Mouse (Mus musculus): ENCODE data around the gene Reg3d. TPM values are rescaled to one million over a fixed set of nuclear protein-coding genes. Genes with fewer than 3 reads are reported as not detected.
"Not testable (repeated sequence)": the region's sequence is repeated elsewhere in the genome, so short reads cannot be mapped to it uniquely, and the experiment has no call there.

Gene Reg3d
- polyA plus RNA-seq (2012; rRNA removed): not detected in 2 replicates

DNA sequence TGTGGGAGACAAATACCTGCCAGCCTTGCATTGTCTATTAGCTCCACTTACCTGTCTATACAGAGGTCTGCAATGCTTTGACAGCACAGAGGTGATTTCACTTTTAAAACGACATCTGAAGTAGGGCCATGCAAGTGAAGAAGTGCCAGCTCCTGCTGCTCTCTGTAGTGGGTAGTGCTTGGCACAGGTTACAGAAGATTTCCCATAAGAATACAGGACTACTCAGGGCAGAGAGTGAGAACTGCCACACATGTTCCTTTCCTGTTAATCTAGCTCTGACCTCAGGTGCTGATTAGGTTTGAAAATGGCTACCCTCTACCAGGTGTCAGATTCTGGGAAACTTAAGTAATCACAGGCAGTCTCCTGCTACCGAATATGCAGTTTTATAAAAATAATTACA lies at the start of gene Reg3d:
Reg3d (minus strand) TSS at position 101 of the 400 bp plus-strand sequence.
- no peak for DNase-seq (ENCODE audit: low read depth)
- no peak for TF ChIP-seq POLR2A (IDR thresholded peaks at IDR 0.05; ENCODE audit: borderline replicate concordance, extremely low read depth, insufficient read depth, insufficient read length, poor library complexity, severe bottlenecking)
- no peak for TF ChIP-seq CTCF (IDR thresholded peaks at IDR 0.05; ENCODE audit: borderline replicate concordance, extremely low read depth, insufficient read depth, insufficient read length)

GRCm38 (mm10) chr6:78425497-78425896 lies 46.8 kb upstream of the Reg3d start:
- no peak for DNase-seq (ENCODE audit: low read depth)
- no peak for TF ChIP-seq CTCF (IDR thresholded peaks at IDR 0.05; ENCODE audit: borderline replicate concordance, extremely low read depth, insufficient read depth, insufficient read length)
- no peak for TF ChIP-seq POLR2A (IDR thresholded peaks at IDR 0.05; ENCODE audit: borderline replicate concordance, extremely low read depth, insufficient read depth, insufficient read length, poor library complexity, severe bottlenecking)

- DNase-seq (ENCODE audit: low read depth): not testable (repeated sequence)
Observed at GRCm38 (mm10) chr6:78422411-78422810, 43.7 kb upstream of the Reg3d start, which contains the start of gene Reg1. TSS of gene Reg1 (plus strand) at chr6:78422711.

- DNase-seq (ENCODE audit: low read depth): not testable (repeated sequence)
Observed at GRCm38 (mm10) chr6:78395323-78395722, 16.7 kb upstream of the Reg3d start, which contains the start of gene Reg2. TSS of gene Reg2 (plus strand) at chr6:78395623.

- TF ChIP-seq POLR2A (IDR thresholded peaks at IDR 0.05; ENCODE audit: borderline replicate concordance, extremely low read depth, insufficient read depth, insufficient read length, poor library complexity, severe bottlenecking) (no peak), CTCF (IDR thresholded peaks at IDR 0.05; ENCODE audit: borderline replicate concordance, extremely low read depth, insufficient read depth, insufficient read length) (no peak)
- peak; percentile 51 for DNase-seq (ENCODE audit: low read depth)
Observed at GRCm38 (mm10) chr6:78385609-78386008, 6.9 kb upstream of the Reg3d start.

- TF ChIP-seq POLR2A (IDR thresholded peaks at IDR 0.05; ENCODE audit: borderline replicate concordance, extremely low read depth, insufficient read depth, insufficient read length, poor library complexity, severe bottlenecking) (no peak), CTCF (IDR thresholded peaks at IDR 0.05; ENCODE audit: borderline replicate concordance, extremely low read depth, insufficient read depth, insufficient read length) (no peak)
- no peak for DNase-seq (ENCODE audit: low read depth)
Observed at GRCm38 (mm10) chr6:78380409-78380808, 1.7 kb upstream of the Reg3d start, which contains the start of gene Reg3a. TSS of gene Reg3a (plus strand) at chr6:78380709.

- TF ChIP-seq POLR2A (IDR thresholded peaks at IDR 0.05; ENCODE audit: borderline replicate concordance, extremely low read depth, insufficient read depth, insufficient read length, poor library complexity, severe bottlenecking): no peak
- TF ChIP-seq CTCF (IDR thresholded peaks at IDR 0.05; ENCODE audit: borderline replicate concordance, extremely low read depth, insufficient read depth, insufficient read length): no peak
- DNase-seq (ENCODE audit: low read depth): no peak
Observed at GRCm38 (mm10) chr6:78370357-78370756, 8.3 kb downstream of the Reg3d start, which contains the start of gene Reg3b. TSS of gene Reg3b (plus strand) at chr6:78370657.

- DNase-seq (ENCODE audit: low read depth): no peak
- TF ChIP-seq CTCF (IDR thresholded peaks at IDR 0.05; ENCODE audit: borderline replicate concordance, extremely low read depth, insufficient read depth, insufficient read length) (no peak), POLR2A (IDR thresholded peaks at IDR 0.05; ENCODE audit: borderline replicate concordance, extremely low read depth, insufficient read depth, insufficient read length, poor library complexity, severe bottlenecking) (no peak)
Observed at GRCm38 (mm10) chr6:78361971-78362563, 16.6 kb downstream of the Reg3d start.

- TF ChIP-seq CTCF (IDR thresholded peaks at IDR 0.05; ENCODE audit: borderline replicate concordance, extremely low read depth, insufficient read depth, insufficient read length): no peak
- no peak for TF ChIP-seq POLR2A (IDR thresholded peaks at IDR 0.05; ENCODE audit: borderline replicate concordance, extremely low read depth, insufficient read depth, insufficient read length, poor library complexity, severe bottlenecking)
- DNase-seq (ENCODE audit: low read depth): no peak
Observed at GRCm38 (mm10) chr6:78341689-78342088, 37.0 kb downstream of the Reg3d start.

DNA sequence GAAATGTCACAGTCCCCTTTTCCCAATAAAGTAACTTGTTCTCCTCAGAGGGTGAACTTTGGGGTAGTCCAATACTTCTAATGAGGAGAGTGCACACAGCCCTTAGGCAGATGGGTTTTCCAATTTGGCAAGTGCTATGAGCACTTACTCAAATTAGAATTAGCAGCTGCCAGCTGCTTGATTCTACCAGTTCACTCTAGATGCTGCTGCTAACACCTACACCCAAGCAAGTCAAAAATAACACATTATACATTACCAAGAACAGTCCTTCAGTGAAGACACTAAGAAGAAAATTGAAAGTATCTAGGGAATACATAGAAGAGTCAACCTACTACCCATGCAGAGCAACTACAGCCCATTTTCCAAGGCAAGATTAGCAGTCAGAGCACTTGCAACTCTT lies 38.4 kb downstream of the Reg3d start:
- DNase-seq (ENCODE audit: low read depth): no peak

DNA sequence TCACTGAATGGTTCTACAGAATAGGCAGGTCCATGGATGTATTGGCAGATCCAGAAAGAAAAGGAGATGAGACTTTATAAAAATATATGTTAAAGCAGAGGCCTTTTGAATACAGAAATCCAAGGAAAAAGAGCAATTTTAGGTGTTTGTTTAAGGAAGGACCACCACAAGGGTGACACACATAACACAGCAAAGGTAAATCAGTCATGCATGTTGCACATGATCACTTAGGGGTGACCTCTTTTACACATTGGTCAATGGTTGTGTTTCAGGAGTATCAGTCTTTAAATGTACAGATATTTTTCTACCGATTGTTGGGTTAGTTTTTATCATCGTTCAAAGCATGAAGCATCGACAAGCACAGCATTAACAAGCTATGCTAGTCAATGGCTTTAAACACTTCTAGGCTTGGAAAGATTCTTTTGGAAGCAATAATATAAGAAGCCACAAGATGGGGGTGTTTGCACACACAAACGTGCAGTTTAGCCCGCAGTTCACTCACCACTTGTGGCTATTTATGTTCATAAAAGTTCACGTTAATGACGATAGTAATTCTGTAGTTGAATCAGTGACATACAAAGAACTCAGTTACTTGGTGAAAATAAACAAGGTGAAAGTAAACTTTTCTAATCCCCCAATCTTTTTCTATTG lies 46.6 kb downstream of the Reg3d start:
- TF ChIP-seq POLR2A (IDR thresholded peaks at IDR 0.05; ENCODE audit: borderline replicate concordance, extremely low read depth, insufficient read depth, insufficient read length, poor library complexity, severe bottlenecking) (no peak), CTCF (IDR thresholded peaks at IDR 0.05; ENCODE audit: borderline replicate concordance, extremely low read depth, insufficient read depth, insufficient read length) (peak; percentile 71)
- peak; percentile 76 for DNase-seq (ENCODE audit: low read depth)

More for the DNA sequence above, 38.4 kb downstream of the Reg3d start:
- no peak for TF ChIP-seq POLR2A (IDR thresholded peaks at IDR 0.05; ENCODE audit: borderline replicate concordance, extremely low read depth, insufficient read depth, insufficient read length, poor library complexity, severe bottlenecking)
- TF ChIP-seq CTCF (IDR thresholded peaks at IDR 0.05; ENCODE audit: borderline replicate concordance, extremely low read depth, insufficient read depth, insufficient read length): no peak

GRCm38 (mm10) chr6:78329166-78329565 lies 49.5 kb downstream of the Reg3d start:
- DNase-seq (ENCODE audit: low read depth): peak; percentile 21
- TF ChIP-seq POLR2A (IDR thresholded peaks at IDR 0.05; ENCODE audit: borderline replicate concordance, extremely low read depth, insufficient read depth, insufficient read length, poor library complexity, severe bottlenecking): no peak
- TF ChIP-seq CTCF (IDR thresholded peaks at IDR 0.05; ENCODE audit: borderline replicate concordance, extremely low read depth, insufficient read depth, insufficient read length): no peak
